In genomic region chr6:54203926-54204325, GRCm38 (mm10) we compare ENCODE assay signal across 20 mouse cellular contexts.
A peak's percentile ranks its signal among the peaks of the same experiment; 100 is the strongest.
DNase-seq lines count a peak whose midpoint lies in the region; ATAC-seq and TF ChIP-seq lines count a peak whose summit lies in the region.
"Had no signal": no experiment of that assay in that cellular context is flagged by ENCODE, and none has a peak within 500 bp of the region (broad histone marks: within the 10 kb centered on the region; RNA-seq: fewer than 3 reads in every experiment).

No protein-coding gene starts in this region.

- peaks cover 30% of the 10 kb centered on the region for H3K4me1 ChIP-seq in heart, embryonic 12.5 days (replicated peaks)
- peaks cover 16% of the 10 kb centered on the region for H3K4me1 ChIP-seq in heart, embryonic 10.5 days
- H3K4me1 ChIP-seq in liver, postnatal 0 days (ENCODE audit: insufficient read depth): peaks cover 22% of the 10 kb centered on the region
- H3K4me1 ChIP-seq in liver, embryonic 11.5 days (replicated peaks; ENCODE audit: control insufficient read depth, insufficient read depth, low read length): peaks cover 4% of the 10 kb centered on the region
- peaks cover 10% of the 10 kb centered on the region for H3K4me1 ChIP-seq in embryonic fibroblast, embryonic 13.5 days (ENCODE audit: control insufficient read depth, insufficient read depth, low read length)

- no peak for ATAC-seq in heart, embryonic 12.5 days (ENCODE audit: insufficient number of reproducible peaks, low FRiP score)
- ATAC-seq in liver, postnatal 0 days: no peak
- ATAC-seq in liver, embryonic 11.5 days (replicated peaks; ENCODE audit: low FRiP score): no peak
- no peak for ATAC-seq in megakaryocyte-erythroid progenitor cell, adult 5-6 weeks (replicated peaks; ENCODE audit: low FRiP score, low TSS enrichment, poor library complexity, severe bottlenecking)
- ATAC-seq: forebrain, embryonic 14.5 days; intestine, embryonic 16.5 days had no signal

- TF ChIP-seq EP300 in liver, postnatal 0 days (IDR thresholded peaks at IDR 0.05; ENCODE audit: low read depth): no peak

- no peak overlapping the region for H3K4me2 ChIP-seq in heart, embryonic 12.5 days
- no peak overlapping the region for H3K4me2 ChIP-seq in liver, postnatal 0 days (ENCODE audit: low read depth, low read length)
- H3K4me2 ChIP-seq in liver, embryonic 11.5 days: no peak overlapping the region
- H3K4me2 ChIP-seq: embryonic facial prominence, embryonic 13.5 days; hindbrain, embryonic 15.5 days had no signal

- H3K9me3 ChIP-seq in heart, embryonic 12.5 days (replicated peaks): no peaks in the 10 kb centered on the region
- no peaks in the 10 kb centered on the region for H3K9me3 ChIP-seq in heart, embryonic 10.5 days
- no peaks in the 10 kb centered on the region for H3K9me3 ChIP-seq in liver, postnatal 0 days (ENCODE audit: low read length)
- no peaks in the 10 kb centered on the region for H3K9me3 ChIP-seq in liver, embryonic 11.5 days (ENCODE audit: control insufficient read depth, low read length)
- H3K9me3 ChIP-seq: embryonic facial prominence, embryonic 13.5 days; forebrain, embryonic 10.5 days; hindbrain, embryonic 15.5 days had no signal

- no peak overlapping the region for H3K9ac ChIP-seq in heart, embryonic 12.5 days
- no peak overlapping the region for H3K9ac ChIP-seq in liver, postnatal 0 days (replicated peaks)
- no peak overlapping the region for H3K9ac ChIP-seq in liver, embryonic 11.5 days (ENCODE audit: low read depth, low read length)
- H3K9ac ChIP-seq: embryonic facial prominence, embryonic 13.5 days; hindbrain, embryonic 15.5 days had no signal

- no peak overlapping the region for H3K4me3 ChIP-seq in heart, embryonic 12.5 days
- no peak overlapping the region for H3K4me3 ChIP-seq in heart, embryonic 10.5 days
- H3K4me3 ChIP-seq in liver, postnatal 0 days (ENCODE audit: low read depth, low read length): no peak overlapping the region
- no peak overlapping the region for H3K4me3 ChIP-seq in liver, embryonic 11.5 days (ENCODE audit: low read depth, low read length)
- H3K4me3 ChIP-seq in embryonic fibroblast, embryonic 13.5 days (ENCODE audit: insufficient read depth, low read length): no peak overlapping the region
- H3K4me3 ChIP-seq: embryonic facial prominence, embryonic 13.5 days; erythroblast, embryonic 14.5 days; forebrain, embryonic 10.5 days; hindbrain, embryonic 15.5 days had no signal

- H3K27me3 ChIP-seq in heart, embryonic 12.5 days (replicated peaks): no peaks in the 10 kb centered on the region
- H3K27me3 ChIP-seq in heart, embryonic 10.5 days (ENCODE audit: insufficient read depth, poor library complexity, severe bottlenecking): no peaks in the 10 kb centered on the region
- no peaks in the 10 kb centered on the region for H3K27me3 ChIP-seq in liver, postnatal 0 days (ENCODE audit: insufficient read depth, low read length)
- H3K27me3 ChIP-seq in liver, embryonic 11.5 days (replicated peaks; ENCODE audit: control insufficient read depth, insufficient read depth, low read length): no peaks in the 10 kb centered on the region
- H3K27me3 ChIP-seq: hindbrain, embryonic 15.5 days had no signal

- no peak for DNase-seq in heart, embryonic 10.5 days (ENCODE audit: low spot score)
- no peak for DNase-seq in liver, postnatal 0 days
- no peak for DNase-seq in liver, embryonic 11.5 days (ENCODE audit: low spot score)
- no peak for DNase-seq in right cerebral cortex, postnatal 14 days
- DNase-seq: adrenal gland, postnatal 10 days; B cell, adult 2 months; cerebellum, adult 18-20 months; cerebellum, adult 9-11 months; cerebellum, postnatal 36 days; gastrocnemius, postnatal 10 days; heart, postnatal 36 days had no signal

- H3K36me3 ChIP-seq in heart, embryonic 12.5 days: no peaks in the 10 kb centered on the region
- H3K36me3 ChIP-seq in heart, embryonic 10.5 days: no peaks in the 10 kb centered on the region
- no peaks in the 10 kb centered on the region for H3K36me3 ChIP-seq in liver, postnatal 0 days (replicated peaks; ENCODE audit: insufficient read depth, low read length)
- H3K36me3 ChIP-seq in liver, embryonic 11.5 days (ENCODE audit: control insufficient read depth, insufficient read depth, low read length): no peaks in the 10 kb centered on the region
- H3K36me3 ChIP-seq: embryonic facial prominence, embryonic 13.5 days; forebrain, embryonic 10.5 days; hindbrain, embryonic 15.5 days had no signal

- TF ChIP-seq CTCF in liver, postnatal 0 days (IDR thresholded peaks at IDR 0.05; ENCODE audit: low read depth): no peak
- TF ChIP-seq CTCF in embryonic fibroblast, embryonic 13.5 days (IDR thresholded peaks at IDR 0.05; ENCODE audit: borderline replicate concordance, insufficient read depth, low read length): no peak

- 66% methylated on average over 6 of the region's 6 CpGs for WGBS in heart, embryonic 12.5 days
- WGBS in heart, embryonic 10.5 days: 73% methylated on average over 6 of the region's 6 CpGs
- 68% methylated on average over 6 of the region's 6 CpGs for WGBS in liver, postnatal 0 days (ENCODE audit: insufficient replicate concordance)
- 65% methylated on average over 6 of the region's 6 CpGs for WGBS in liver, embryonic 11.5 days

- no peak for TF ChIP-seq POLR2A in embryonic fibroblast, embryonic 13.5 days (IDR thresholded peaks at IDR 0.05; ENCODE audit: low read depth, low read length)

- H3K27ac ChIP-seq in heart, embryonic 12.5 days (ENCODE audit: poor library complexity, severe bottlenecking): 0 out of 2 replicates have a peak overlapping the region, but pooled peaks have one; percentile 11
- no peak overlapping the region for H3K27ac ChIP-seq in heart, embryonic 10.5 days
- H3K27ac ChIP-seq in liver, postnatal 0 days (ENCODE audit: low read depth): 0 out of 2 replicates have a peak overlapping the region, but pooled peaks have one; percentile 16
- no peak overlapping the region for H3K27ac ChIP-seq in liver, embryonic 11.5 days (ENCODE audit: low read depth, low read length)
- peak overlapping the region; percentile 85 for H3K27ac ChIP-seq in embryonic fibroblast, embryonic 13.5 days (ENCODE audit: insufficient read depth, low read length)
- H3K27ac ChIP-seq: embryonic facial prominence, embryonic 13.5 days; forebrain, embryonic 10.5 days; hindbrain, embryonic 15.5 days had no signal

Comparison
In these comparisons a context has a peak if more than half of its experiments do, and no peak if none do; other contexts are left out.
1. H3K27ac ChIP-seq: peak in heart, embryonic 12.5 days (single experiment), liver, postnatal 0 days (single experiment) and embryonic fibroblast, embryonic 13.5 days (single experiment); none in heart, embryonic 10.5 days (single experiment) and liver, embryonic 11.5 days (single experiment).